Mouse (Mus musculus): ENCODE measurements around the gene Fam19a5.

DNA sequence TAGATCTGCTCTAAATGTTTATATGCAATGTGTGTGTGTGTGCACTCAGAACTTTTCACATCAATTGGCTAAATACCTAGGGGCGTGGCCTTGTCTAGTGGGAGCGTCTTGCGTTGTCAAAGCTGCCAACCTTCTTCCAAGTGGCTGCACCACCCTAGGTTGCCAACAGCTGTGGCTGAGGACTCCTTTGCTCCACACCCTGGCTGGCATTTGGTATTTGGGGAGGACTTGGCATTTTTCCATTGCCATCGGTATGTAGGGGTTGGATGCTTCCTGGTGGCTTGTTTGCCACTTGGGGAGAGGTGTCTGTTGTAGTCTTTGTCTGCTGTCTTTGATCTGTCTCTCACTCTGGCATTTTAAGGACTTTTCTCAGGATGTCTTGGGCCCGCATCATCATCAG lies 124.0 kb downstream of the Fam19a5 start:
- TF ChIP-seq CTCF (IDR thresholded peaks at IDR 0.05; ENCODE audit: low read depth): no peak
- no peak for TF ChIP-seq EP300 (IDR thresholded peaks at IDR 0.05; ENCODE audit: low read depth)
